Mouse (Mus musculus) c-Kit-positive CD71-positive TER-119-negative erythroid progenitor cells, embryonic 14.5 days (primary cell): ENCODE data around the gene Ap3m1.

Source experiments
- DNase-seq: peaks from one replicate; pipeline ENCODE4 v3.0.0-alpha.2; 2013; ENCODE audit warnings: low read depth

Ap3m1 gene

GRCm38 (mm10) chr14:21069594-21069993 is 17.3 kb upstream of the Ap3m1 start:
- no peak for DNase-seq

GRCm38 (mm10) chr14:21065490-21066162 is 13.3 kb upstream of the Ap3m1 start:
- no peak for DNase-seq

- no peak for DNase-seq
Observed at GRCm38 (mm10) chr14:21064321-21064720, 12.0 kb upstream of the Ap3m1 start.

GRCm38 (mm10) chr14:21062766-21063513 is 10.6 kb upstream of the Ap3m1 start:
- DNase-seq = no peak

- no peak for DNase-seq
Observed at GRCm38 (mm10) chr14:21058972-21059371, 6.7 kb upstream of the Ap3m1 start.

GRCm38 (mm10) chr14:21053586-21053985 is 1.3 kb upstream of the Ap3m1 start:
- DNase-seq = no peak

GRCm38 (mm10) chr14:21053151-21053550 is 843 bp upstream of the Ap3m1 start:
- no peak for DNase-seq

- DNase-seq = no peak
Observed at GRCm38 (mm10) chr14:21052781-21053130, 448 bp upstream of the Ap3m1 start.

- DNase-seq = no peak
Observed at GRCm38 (mm10) chr14:21051380-21052111, 762 bp downstream of the Ap3m1 start.

GRCm38 (mm10) chr14:21050734-21051133 is 1.6 kb downstream of the Ap3m1 start:
- DNase-seq = peak; percentile 66

GRCm38 (mm10) chr14:21048879-21049278 is 3.4 kb downstream of the Ap3m1 start:
- DNase-seq = no peak

GRCm38 (mm10) chr14:21047840-21048239 is 4.5 kb downstream of the Ap3m1 start:
- DNase-seq = no peak

- no peak for DNase-seq
Observed at GRCm38 (mm10) chr14:21039623-21040022, 12.7 kb downstream of the Ap3m1 start.

GRCm38 (mm10) chr14:21039077-21039476 is 13.2 kb downstream of the Ap3m1 start:
- no peak for DNase-seq

GRCm38 (mm10) chr14:21034791-21035190 is 17.5 kb downstream of the Ap3m1 start:
- DNase-seq = no peak

GRCm38 (mm10) chr14:21034271-21034670 is 18.0 kb downstream of the Ap3m1 start:
- no peak for DNase-seq

GRCm38 (mm10) chr14:21031783-21032511 is 20.4 kb downstream of the Ap3m1 start:
- DNase-seq = peak; percentile 23

- DNase-seq = no peak
Observed at GRCm38 (mm10) chr14:21029025-21029659, 23.2 kb downstream of the Ap3m1 start.

GRCm38 (mm10) chr14:21027542-21027941 is 24.8 kb downstream of the Ap3m1 start:
- no peak for DNase-seq

- DNase-seq = no peak
Observed at GRCm38 (mm10) chr14:21020435-21020834, 31.9 kb downstream of the Ap3m1 start.

- peak; percentile 47 for DNase-seq
Observed at GRCm38 (mm10) chr14:21018977-21019376, 33.3 kb downstream of the Ap3m1 start.

GRCm38 (mm10) chr14:21017871-21018270 is 34.4 kb downstream of the Ap3m1 start:
- no peak for DNase-seq
